Mouse (Mus musculus): Measurements from ENCODE around the gene Plekho1.

GRCm38 (mm10) chr3:95972873-95973634 lies 22.7 kb downstream of the Plekho1 start:
- TF ChIP-seq CTCF (IDR thresholded peaks at IDR 0.05; ENCODE audit: insufficient read depth, low read depth, low read length) (no peak), POLR2A (IDR thresholded peaks at IDR 0.05; ENCODE audit: insufficient read depth, low read depth, low read length) (no peak)

All from olfactory bulb, adult 2 months (tissue).